Mouse (Mus musculus) kidney, embryonic 14.5 days (tissue): ENCODE results near the gene Ttc27. TPM values are rescaled to one million over a fixed set of nuclear protein-coding genes. Genes with fewer than 3 reads are reported as not detected.

Source experiments
- ATAC-seq: fragments of 200-750 bp; cut with Nextera tagmentation; 2 replicates; pipeline ENCODE4 v1.8.0; 2017; ENCODE audit warnings: moderate number of reproducible peaks, mild to moderate bottlenecking, moderate TSS enrichment, moderate library complexity; ENCODE audit not compliant: low FRiP score, low TSS enrichment
- H3K27ac ChIP-seq: fragments of 300-500 bp; sonication (generic); 2 replicates; pipeline ENCODE4 v1.5.1; 2014; ENCODE audit warnings: low read depth, mild to moderate bottlenecking, low read length, moderate library complexity, mixed read lengths
- H3K27me3 ChIP-seq: fragments of 300-500 bp; sonication (generic); 2 replicates; pipeline ENCODE4 v1.6.1; 2014; ENCODE audit warnings: mild to moderate bottlenecking, low read length; ENCODE audit not compliant: control insufficient read depth, insufficient read depth
- H3K36me3 ChIP-seq: fragments of 300-500 bp; sonication (generic); 2 replicates; pipeline ENCODE4 v1.6.1; 2014; ENCODE audit warnings: low read length, mixed read lengths; ENCODE audit not compliant: control insufficient read depth, insufficient read depth
- H3K4me1 ChIP-seq: fragments of 300-500 bp; sonication (generic); 2 replicates; pipeline ENCODE4 v1.6.1; 2014; ENCODE audit warnings: low read length, mixed read lengths; ENCODE audit not compliant: control insufficient read depth, insufficient read depth
- H3K4me2 ChIP-seq: fragments of 300-500 bp; sonication (generic); replicated peaks from 2 replicates; pipeline ENCODE4 v1.6.1; 2014; ENCODE audit warnings: low read depth, mild to moderate bottlenecking, low read length
- H3K4me3 ChIP-seq: fragments of 300-500 bp; sonication (generic); 2 replicates; pipeline ENCODE4 v1.5.1; 2014; ENCODE audit warnings: mild to moderate bottlenecking, low read length
- H3K9ac ChIP-seq: fragments of 300-500 bp; sonication (generic); 2 replicates; pipeline ENCODE4 v1.6.1; 2014; ENCODE audit warnings: low read depth, mild to moderate bottlenecking, low read length, moderate library complexity
- H3K9me3 ChIP-seq: fragments of 300-500 bp; sonication (generic); 2 replicates; pipeline ENCODE4 v1.6.1; 2016; ENCODE audit warnings: low read length; ENCODE audit not compliant: control insufficient read depth
- WGBS: fragments of 180-500 bp; shearing (Covaris S2); extraction: QIAGEN DNeasy Blood & Tissue Kit; methylation state at CpG from one replicate; pipeline ENCODE4 v1.1.7; 2014; 5-methylcytosine and 5-hydroxymethylcytosine counted together
- polyA plus RNA-seq: library from polyadenylated mRNA; unstranded; fragments of >200 nt; fragmentation: Nextera tagmentation; extraction: Ambion mirVana; gene quantifications from 2 replicates; pipeline ENCODE4 v1.2.1, GENCODE M21; 2014

Gene Ttc27
- polyA plus RNA-seq, 1 experiment from 2014 or later: 32.4 TPM

- peaks cover 30% of the 10 kb centered on the region for H3K4me1 ChIP-seq
- no peaks in the 10 kb centered on the region for H3K27me3 ChIP-seq
- H3K9ac ChIP-seq: no peak overlapping the region
- H3K36me3 ChIP-seq: 0 out of 2 replicates have a peak, but pooled peaks cover 3% of the 10 kb centered on the region
- no peaks in the 10 kb centered on the region for H3K9me3 ChIP-seq
- 90% methylated on average over 5 of the region's 5 CpGs for WGBS
- H3K4me2 ChIP-seq: no peak overlapping the region
- no peak overlapping the region for H3K4me3 ChIP-seq
- no peak overlapping the region for H3K27ac ChIP-seq
- ATAC-seq: no peak
Observed at GRCm38 (mm10) chr17:74863845-74864244, 146.3 kb downstream of the Ttc27 start.

DNA sequence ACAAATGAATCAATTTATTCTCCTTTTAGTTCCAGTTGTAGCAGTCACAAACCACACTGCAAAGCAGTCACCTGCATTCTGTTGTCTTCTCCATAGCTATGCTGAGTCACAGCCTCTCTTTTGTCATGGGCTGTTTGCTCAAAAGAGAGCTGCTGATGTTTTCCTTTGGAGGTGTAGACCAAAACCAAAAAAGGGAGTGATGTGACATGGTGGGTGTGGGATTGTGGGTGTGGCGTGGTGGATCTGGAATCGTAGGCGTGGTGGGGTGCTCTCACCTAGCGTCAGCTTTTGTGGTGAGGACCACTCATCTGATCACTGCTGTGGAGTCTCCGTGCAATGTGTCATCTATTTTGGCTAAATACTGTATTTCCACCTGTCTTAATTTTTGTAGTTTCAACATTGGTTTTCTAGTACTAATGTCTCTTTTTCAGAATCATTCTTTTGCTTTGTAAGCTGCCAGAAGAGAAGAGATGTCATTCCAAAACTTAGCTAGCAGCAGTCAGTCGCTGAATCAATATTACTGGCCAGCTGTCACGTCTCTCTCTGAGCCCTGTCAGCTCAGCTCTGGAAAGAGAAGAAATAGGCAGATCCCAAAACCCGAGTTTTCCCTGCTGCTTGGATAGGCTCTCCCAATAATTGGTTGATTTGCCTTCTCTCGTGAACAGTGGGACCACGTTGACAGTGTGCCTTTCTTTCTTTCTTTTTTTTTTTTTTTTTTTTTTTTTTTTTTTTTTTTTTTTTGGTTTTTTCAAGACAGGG, 147.4 kb downstream of the Ttc27 start:
- H3K4me2 ChIP-seq: no peak overlapping the region
- H3K4me3 ChIP-seq: no peak overlapping the region
- WGBS: 90% methylated on average over 10 of the region's 10 CpGs
- H3K9ac ChIP-seq: no peak overlapping the region
- no peaks in the 10 kb centered on the region for H3K27me3 ChIP-seq
- no peak overlapping the region for H3K27ac ChIP-seq
- ATAC-seq: no peak
- no peaks in the 10 kb centered on the region for H3K9me3 ChIP-seq
- H3K4me1 ChIP-seq: peaks cover 40% of the 10 kb centered on the region
- H3K36me3 ChIP-seq: 0 out of 2 replicates have a peak, but pooled peaks cover 3% of the 10 kb centered on the region

GRCm38 (mm10) chr17:74865694-74866564, 148.4 kb downstream of the Ttc27 start:
- Histone ChIP-seq H3K9me3 (no peaks in the 10 kb centered on the region), H3K27ac (peak overlapping the region; percentile 94), H3K36me3 (0 out of 2 replicates have a peak, but pooled peaks cover 3% of the 10 kb centered on the region), H3K9ac (no peak overlapping the region), H3K4me3 (no peak overlapping the region), H3K27me3 (no peaks in the 10 kb centered on the region), H3K4me2 (no peak overlapping the region), H3K4me1 (peaks cover 50% of the 10 kb centered on the region)
- 70% methylated on average over 16 of the region's 16 CpGs for WGBS
- no peak for ATAC-seq

DNA sequence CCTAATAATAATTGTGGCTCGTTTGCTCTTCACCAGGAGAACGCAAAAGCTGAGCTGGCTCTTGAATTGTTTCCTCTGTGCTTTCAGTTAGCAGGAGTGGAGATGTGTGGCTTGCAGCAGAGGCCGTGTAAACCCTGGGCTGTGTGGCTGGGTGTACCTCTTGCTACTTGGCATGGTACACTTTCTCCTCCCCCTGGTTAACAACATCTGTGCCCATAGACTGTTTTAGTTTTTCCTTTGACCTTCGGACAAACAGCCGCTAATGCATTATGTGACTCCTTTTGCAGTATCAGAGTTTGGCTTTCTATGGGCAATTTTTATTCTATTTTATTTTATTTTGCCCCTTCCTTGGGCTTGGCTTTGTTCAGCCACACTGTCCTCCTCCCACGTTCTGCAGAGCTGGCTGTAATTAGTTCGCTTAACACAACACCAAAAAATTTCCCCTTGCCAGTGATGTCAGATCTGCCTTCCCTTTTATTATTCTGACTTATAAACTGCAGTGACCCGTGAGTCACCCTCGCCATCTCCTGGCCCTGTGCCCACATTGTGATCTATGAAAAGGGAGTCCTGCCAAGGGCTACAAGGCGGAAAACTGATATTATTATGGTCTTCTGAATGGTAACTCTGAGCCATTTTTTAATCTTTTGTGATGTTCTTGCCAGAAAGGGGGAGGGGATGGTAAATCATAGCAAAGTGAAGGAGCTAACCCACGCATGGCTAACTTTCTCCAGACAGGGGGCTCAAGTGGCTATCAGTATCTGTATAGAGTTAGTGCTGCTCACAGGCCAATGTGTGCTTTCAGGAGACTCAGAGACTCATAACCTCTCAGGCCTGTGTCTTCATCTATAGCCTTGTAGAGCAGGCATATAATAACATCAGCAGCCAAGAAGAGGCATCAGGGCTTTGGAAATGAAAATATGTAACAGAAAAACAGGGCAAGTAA, 149.3 kb downstream of the Ttc27 start:
- H3K4me2 ChIP-seq: no peak overlapping the region

GRCm38 (mm10) chr17:74868185-74868907, 150.8 kb downstream of the Ttc27 start:
- Histone ChIP-seq H3K9ac (no peak overlapping the region), H3K4me3 (no peak overlapping the region), H3K27me3 (no peaks in the 10 kb centered on the region), H3K36me3 (no peaks in the 10 kb centered on the region), H3K4me1 (peaks cover 53% of the 10 kb centered on the region), H3K9me3 (no peaks in the 10 kb centered on the region), H3K4me2 (no peak overlapping the region), H3K27ac (peak overlapping the region; percentile 78; the same call in 1 of the 2 replicates)
- 57% methylated on average over 12 of the region's 12 CpGs for WGBS
- ATAC-seq: no peak

More for the DNA sequence above, 149.3 kb downstream of the Ttc27 start:
- Histone ChIP-seq H3K36me3 (0 out of 2 replicates have a peak, but pooled peaks cover 3% of the 10 kb centered on the region), H3K27ac (peak overlapping the region; percentile 94), H3K4me1 (peaks cover 53% of the 10 kb centered on the region), H3K4me3 (no peak overlapping the region), H3K9ac (no peak overlapping the region; the same call in 1 of the 2 replicates), H3K9me3 (no peaks in the 10 kb centered on the region), H3K27me3 (no peaks in the 10 kb centered on the region)
- peak; percentile 77 for ATAC-seq
- WGBS: 11% methylated on average over 11 of the region's 11 CpGs

DNA sequence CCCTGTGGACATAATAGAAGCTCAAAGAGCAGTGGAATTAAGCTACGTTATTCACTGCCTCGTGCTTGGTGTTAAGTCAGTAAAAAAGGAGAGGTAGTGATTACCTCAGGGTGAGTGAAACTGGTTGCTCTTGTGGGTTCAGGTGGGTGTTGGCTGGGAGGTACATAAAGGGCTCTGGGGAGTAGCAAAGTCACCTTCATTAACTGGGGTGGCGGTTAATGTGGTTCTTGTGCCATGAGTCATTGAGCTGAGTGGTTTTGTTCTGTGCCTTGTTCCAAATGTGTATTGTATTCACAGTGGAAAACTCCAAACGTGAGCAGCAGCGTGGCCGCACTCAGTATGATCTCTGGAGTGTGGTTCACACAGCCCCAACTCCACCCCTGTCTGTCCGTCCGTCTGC, 152.0 kb downstream of the Ttc27 start:
- no peak for ATAC-seq
- H3K4me1 ChIP-seq: peaks cover 53% of the 10 kb centered on the region

GRCm38 (mm10) chr17:74870177-74871160, 152.9 kb downstream of the Ttc27 start:
- Histone ChIP-seq H3K27ac (peak overlapping the region; percentile 6; the same call in 1 of the 2 replicates), H3K9ac (no peak overlapping the region), H3K36me3 (no peaks in the 10 kb centered on the region), H3K27me3 (no peaks in the 10 kb centered on the region), H3K9me3 (no peaks in the 10 kb centered on the region), H3K4me2 (no peak overlapping the region), H3K4me1 (peaks cover 53% of the 10 kb centered on the region), H3K4me3 (no peak overlapping the region)
- ATAC-seq: no peak
- 28% methylated on average over 14 of the region's 14 CpGs for WGBS

More for the DNA sequence above, 152.0 kb downstream of the Ttc27 start:
- no peak overlapping the region for H3K4me3 ChIP-seq
- H3K4me2 ChIP-seq: no peak overlapping the region
- no peaks in the 10 kb centered on the region for H3K9me3 ChIP-seq
- WGBS: 55% methylated on average over 8 of the region's 8 CpGs
- no peaks in the 10 kb centered on the region for H3K36me3 ChIP-seq
- H3K27me3 ChIP-seq: no peaks in the 10 kb centered on the region
- peak overlapping the region; percentile 30; the same call in 1 of the 2 replicates for H3K27ac ChIP-seq
- H3K9ac ChIP-seq: no peak overlapping the region
